19 mouse cellular contexts compared by ENCODE assay signal in the genomic region with DNA sequence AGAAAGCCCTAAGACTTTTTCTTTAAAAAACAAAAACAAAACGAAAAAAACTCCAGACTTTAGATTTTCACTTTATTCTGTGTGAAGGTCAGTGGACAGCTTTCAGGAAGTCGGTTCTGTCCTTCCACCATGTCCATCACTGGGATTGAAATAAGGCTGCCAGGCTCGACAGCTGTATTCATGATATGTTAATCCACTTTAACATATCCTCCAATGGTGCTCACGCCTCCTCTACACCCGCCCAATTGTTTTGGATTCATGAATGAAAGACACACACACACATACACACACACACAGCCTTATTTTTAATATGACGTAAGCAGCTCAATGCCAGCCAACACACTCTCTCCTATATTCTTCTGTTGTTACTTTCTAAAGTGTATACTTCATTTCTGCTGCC. TPM values are rescaled to one million over a fixed set of nuclear protein-coding genes. Genes with fewer than 3 reads are reported as not detected.
DNase-seq lines count a peak whose midpoint lies in the region; ATAC-seq lines count a peak whose summit lies in the region.
"Had no signal": no experiment of that assay in that cellular context is flagged by ENCODE, and none has a peak within 500 bp of the region (broad histone marks: within the 10 kb centered on the region; RNA-seq: fewer than 3 reads in every experiment).

No protein-coding gene starts in this region.

- WGBS in midbrain, embryonic 11.5 days, result 81% methylated on average over 6 of the region's 6 CpGs
- WGBS in midbrain, embryonic 14.5 days, result 51% methylated on average over 6 of the region's 6 CpGs
- 49% methylated on average over 6 of the region's 6 CpGs for WGBS in forebrain, embryonic 16.5 days
- WGBS in hindbrain, embryonic 16.5 days, result 66% methylated on average over 6 of the region's 6 CpGs

- ATAC-seq in midbrain, embryonic 11.5 days (ENCODE audit: low FRiP score), result no peak
- ATAC-seq in midbrain, embryonic 14.5 days (ENCODE audit: low FRiP score, low TSS enrichment), result no peak
- ATAC-seq in forebrain, embryonic 16.5 days, result peak; percentile 23; the same call in 1 of the 2 replicates
- ATAC-seq in hindbrain, embryonic 16.5 days, result no peak
- ATAC-seq: CD4-positive, CD25-positive, alpha-beta regulatory T cell, adult 4 months had no signal

- no peaks in the 10 kb centered on the region for H3K9me3 ChIP-seq in midbrain, embryonic 11.5 days (ENCODE audit: control insufficient read depth, low read length)
- H3K9me3 ChIP-seq in midbrain, embryonic 14.5 days (ENCODE audit: control insufficient read depth, low read length), result no peaks in the 10 kb centered on the region
- H3K9me3 ChIP-seq in forebrain, embryonic 16.5 days (ENCODE audit: control insufficient read depth, low read length), result peaks cover 2% of the 10 kb centered on the region; the same call in 1 of the 2 replicates
- no peaks in the 10 kb centered on the region for H3K9me3 ChIP-seq in hindbrain, embryonic 16.5 days (ENCODE audit: control insufficient read depth, low read length)
- H3K9me3 ChIP-seq: embryonic facial prominence, embryonic 12.5 days; hindbrain, embryonic 15.5 days had no signal

- H3K4me3 ChIP-seq in midbrain, embryonic 11.5 days (ENCODE audit: low read depth, low read length), result no peak overlapping the region
- H3K4me3 ChIP-seq in midbrain, embryonic 14.5 days (replicated peaks; ENCODE audit: low read depth, low read length), result no peak overlapping the region
- peak overlapping the region; percentile 13; the same call in 1 of the 2 replicates for H3K4me3 ChIP-seq in forebrain, embryonic 16.5 days (replicated peaks; ENCODE audit: low read length)
- no peak overlapping the region for H3K4me3 ChIP-seq in hindbrain, embryonic 16.5 days (ENCODE audit: low read length)
- H3K4me3 ChIP-seq: embryonic facial prominence, embryonic 12.5 days; heart, embryonic 13.5 days; hindbrain, embryonic 15.5 days had no signal

- peak; percentile 80 for DNase-seq in heart, adult 11 months
- no peak for DNase-seq in heart, adult 18-20 months
- peak; percentile 72 for DNase-seq in midbrain, embryonic 11.5 days (ENCODE audit: low spot score, missing footprints)
- no peak for DNase-seq in midbrain, embryonic 14.5 days
- DNase-seq: adrenal gland, adult 8-10 months; adrenal gland, postnatal 36 days; cerebellum, adult 11-12 months; cerebellum, adult 9-10 months; cerebellum, postnatal 25 days; gastrocnemius, postnatal 36 days; heart, postnatal 14 days; kidney, adult 11 months; kidney, adult 9 months had no signal

- H3K27ac ChIP-seq in midbrain, embryonic 11.5 days (ENCODE audit: low read depth, low read length), result no peak overlapping the region
- H3K27ac ChIP-seq in midbrain, embryonic 14.5 days (replicated peaks; ENCODE audit: low read depth, low read length), result no peak overlapping the region
- peak overlapping the region; percentile 47 for H3K27ac ChIP-seq in forebrain, embryonic 16.5 days (ENCODE audit: low read length)
- no peak overlapping the region for H3K27ac ChIP-seq in hindbrain, embryonic 16.5 days (ENCODE audit: low read depth, low read length)
- H3K27ac ChIP-seq: embryonic facial prominence, embryonic 12.5 days; hindbrain, embryonic 15.5 days had no signal

- H3K4me1 ChIP-seq in midbrain, embryonic 11.5 days (ENCODE audit: control insufficient read depth, insufficient read depth, low read length), result no peaks in the 10 kb centered on the region
- H3K4me1 ChIP-seq in midbrain, embryonic 14.5 days (ENCODE audit: control insufficient read depth, insufficient read depth, low read length), result peaks cover 8% of the 10 kb centered on the region
- peaks cover 14% of the 10 kb centered on the region for H3K4me1 ChIP-seq in forebrain, embryonic 16.5 days (replicated peaks; ENCODE audit: control insufficient read depth, insufficient read depth, low read length)
- H3K4me1 ChIP-seq in hindbrain, embryonic 16.5 days (ENCODE audit: control insufficient read depth, insufficient read depth, low read depth, low read length), result peaks cover 6% of the 10 kb centered on the region; the same call in 1 of the 2 replicates
- H3K4me1 ChIP-seq: embryonic facial prominence, embryonic 12.5 days had no signal

- H3K9ac ChIP-seq in midbrain, embryonic 11.5 days (ENCODE audit: low read length), result no peak overlapping the region
- no peak overlapping the region for H3K9ac ChIP-seq in midbrain, embryonic 14.5 days (replicated peaks; ENCODE audit: low read length)
- no peak overlapping the region for H3K9ac ChIP-seq in forebrain, embryonic 16.5 days (replicated peaks; ENCODE audit: low read depth, low read length)
- H3K9ac ChIP-seq in hindbrain, embryonic 16.5 days (ENCODE audit: low read depth, low read length), result no peak overlapping the region
- H3K9ac ChIP-seq: embryonic facial prominence, embryonic 12.5 days; heart, embryonic 13.5 days; hindbrain, embryonic 15.5 days had no signal

- no peaks in the 10 kb centered on the region for H3K36me3 ChIP-seq in midbrain, embryonic 11.5 days (ENCODE audit: control insufficient read depth, insufficient read depth, low read length)
- H3K36me3 ChIP-seq in midbrain, embryonic 14.5 days (ENCODE audit: control insufficient read depth, insufficient read depth, low read length), result peaks cover 2% of the 10 kb centered on the region
- H3K36me3 ChIP-seq in forebrain, embryonic 16.5 days (ENCODE audit: control insufficient read depth, insufficient read depth), result no peaks in the 10 kb centered on the region
- 0 out of 2 replicates have a peak, but pooled peaks cover 2% of the 10 kb centered on the region for H3K36me3 ChIP-seq in hindbrain, embryonic 16.5 days (ENCODE audit: control insufficient read depth, insufficient read depth, low read length)
- H3K36me3 ChIP-seq: hindbrain, embryonic 15.5 days had no signal

- H3K4me2 ChIP-seq in midbrain, embryonic 11.5 days, result no peak overlapping the region
- H3K4me2 ChIP-seq in midbrain, embryonic 14.5 days (ENCODE audit: low read length), result no peak overlapping the region
- peak overlapping the region; percentile 28 for H3K4me2 ChIP-seq in forebrain, embryonic 16.5 days (ENCODE audit: low read length)
- no peak overlapping the region for H3K4me2 ChIP-seq in hindbrain, embryonic 16.5 days (ENCODE audit: low read length)
- H3K4me2 ChIP-seq: embryonic facial prominence, embryonic 12.5 days; heart, embryonic 13.5 days; hindbrain, embryonic 15.5 days had no signal

- no peaks in the 10 kb centered on the region for H3K27me3 ChIP-seq in midbrain, embryonic 11.5 days (ENCODE audit: control insufficient read depth, insufficient read depth, low read length)
- H3K27me3 ChIP-seq in midbrain, embryonic 14.5 days (ENCODE audit: control insufficient read depth, insufficient read depth, low read length), result no peaks in the 10 kb centered on the region
- H3K27me3 ChIP-seq in forebrain, embryonic 16.5 days (replicated peaks; ENCODE audit: control insufficient read depth, insufficient read depth, low read length), result no peaks in the 10 kb centered on the region
- H3K27me3 ChIP-seq in hindbrain, embryonic 16.5 days (replicated peaks; ENCODE audit: control insufficient read depth, insufficient read depth, low read length), result no peaks in the 10 kb centered on the region
- H3K27me3 ChIP-seq: embryonic facial prominence, embryonic 12.5 days; heart, embryonic 13.5 days; hindbrain, embryonic 15.5 days had no signal

RNA-seq across cellular contexts. Expression of a gene that starts 4.8 kb away (rescaled TPM):
- total RNA-seq in heart, adult 18-20 months (2021), result 10 to 100 TPM in 1 of 2 experiments, 1 to 10 TPM in 1; 8.4 to 10.3 TPM
- polyA plus RNA-seq in midbrain, embryonic 11.5 days (2014; fragmentation: Nextera tagmentation; extraction: Ambion mirVana), result 33.4 and 37.4 TPM in 2 replicates
- 20.4 and 25.7 TPM in 2 replicates for polyA plus RNA-seq in midbrain, embryonic 14.5 days (2014; fragmentation: Nextera tagmentation; extraction: Ambion mirVana)
- polyA plus RNA-seq in forebrain, embryonic 16.5 days (2015; fragmentation: Nextera tagmentation; extraction: Ambion mirVana), result 23.2 and 23.7 TPM in 2 replicates
- polyA plus RNA-seq in hindbrain, embryonic 16.5 days (2015; fragmentation: Nextera tagmentation; extraction: Ambion mirVana), result 18.0 and 23.2 TPM in 2 replicates

RNA-seq across cellular contexts. Expression of a gene that starts 8.2 kb away (rescaled TPM):
- total RNA-seq in heart, adult 18-20 months (2021), result 10 to 100 TPM in 1 of 2 experiments, 1 to 10 TPM in 1; 9.6 to 10.7 TPM
- polyA plus RNA-seq in midbrain, embryonic 11.5 days (2014; fragmentation: Nextera tagmentation; extraction: Ambion mirVana), result 17.1 and 17.9 TPM in 2 replicates
- polyA plus RNA-seq in midbrain, embryonic 14.5 days (2014; fragmentation: Nextera tagmentation; extraction: Ambion mirVana), result 9.5 and 10.5 TPM in 2 replicates
- 12.2 and 13.3 TPM in 2 replicates for polyA plus RNA-seq in forebrain, embryonic 16.5 days (2015; fragmentation: Nextera tagmentation; extraction: Ambion mirVana)
- 9.4 and 12.0 TPM in 2 replicates for polyA plus RNA-seq in hindbrain, embryonic 16.5 days (2015; fragmentation: Nextera tagmentation; extraction: Ambion mirVana)

Comparison
In these comparisons a context has a peak if more than half of its experiments do, and no peak if none do; other contexts are left out.
1. DNase-seq: peak in heart, adult 11 months (single experiment) and midbrain, embryonic 11.5 days (single experiment); none in heart, adult 18-20 months (0 of 2) and midbrain, embryonic 14.5 days (single experiment).